Mouse (Mus musculus) MEL (cell line): Measurements from ENCODE around the gene Ube4a.

Experiments used
- CTCF ChIP-seq, 3 experiments: IDR thresholded peaks in 2 of 3; conservative IDR thresholded peaks in 1 of 3; 2 replicates each; pipeline ENCODE4 v1.5.1; 2011 to 2012; ENCODE audit warnings: low read length in 3 of 3, low read depth in 2 of 3, mild to moderate bottlenecking in 2 of 3, improper control_type of control experiment in 1 of 3, inconsistent platforms in 1 of 3, mixed read lengths in 1 of 3, moderate library complexity in 1 of 3; ENCODE audit not compliant: control insufficient read depth in 1 of 3, insufficient read depth in 1 of 3, poor library complexity in 1 of 3, severe bottlenecking in 1 of 3
- HCFC1 ChIP-seq: IDR thresholded peaks from 2 replicates; pipeline ENCODE4 v1.6.1; 2012; ENCODE audit warnings: low read depth, mild to moderate bottlenecking, inconsistent platforms, low read length, improper control_type of control experiment, moderate library complexity
- SMC3 ChIP-seq: IDR thresholded peaks from 2 replicates; pipeline ENCODE4 v1.6.1; 2011; ENCODE audit warnings: low read depth, low read length, improper control_type of control experiment

DNA sequence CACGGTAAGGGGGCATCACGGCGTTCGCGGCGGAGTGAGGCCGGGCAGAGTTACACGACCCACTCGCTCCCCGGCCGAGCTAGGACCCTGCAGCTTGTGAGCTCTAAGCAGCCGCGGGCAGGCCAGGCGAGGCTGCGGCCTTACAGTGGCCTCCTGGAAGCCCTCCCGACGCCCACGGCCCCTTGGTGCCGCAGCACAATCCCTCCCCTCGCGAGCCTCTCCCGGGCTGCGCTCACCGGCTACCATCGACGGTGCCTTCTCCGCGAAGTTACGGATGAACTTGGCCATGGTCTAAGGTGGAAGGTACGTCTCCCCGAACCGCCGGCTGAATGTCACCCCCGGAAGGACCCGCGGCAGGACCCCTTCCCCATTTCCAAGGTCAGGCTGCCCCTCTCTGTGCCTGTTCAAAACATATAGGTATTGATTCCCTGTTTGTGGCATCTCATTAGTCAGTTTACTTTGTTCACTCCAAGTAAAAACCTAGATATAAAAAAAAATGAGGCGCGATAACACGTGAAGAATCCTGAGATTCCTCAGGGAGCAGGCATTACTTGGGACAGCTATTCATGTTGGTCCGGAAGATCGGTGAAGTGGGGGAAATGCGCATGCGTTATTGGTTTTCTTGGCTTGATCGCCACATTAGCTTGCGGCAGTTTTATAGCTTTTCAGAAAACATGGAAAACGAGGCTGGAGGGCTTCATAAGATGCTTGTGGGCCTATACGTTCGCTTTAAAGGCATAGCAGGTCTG lies 44.9 kb downstream of the Ube4a start, which contains the start of gene Atp5l:
- no peak for TF ChIP-seq SMC3
- peak in 1 of 3 experiments; percentile 22; a peak in 1 of 6 replicates for TF ChIP-seq CTCF (IDR thresholded peaks at IDR 0.05 in 2 of 3, conservative IDR thresholded peaks at IDR 0.05 in 1 of 3; ENCODE audit: control insufficient read depth in 1 of 3, insufficient read depth in 1 of 3, low read depth in 2 of 3, low read length in 3 of 3, poor library complexity in 1 of 3, severe bottlenecking in 1 of 3)
- peak; percentile 89 for TF ChIP-seq HCFC1
